Mouse (Mus musculus): Measurements from ENCODE around the gene Slco1a6.
"Not testable (repeated sequence)": the region's sequence is repeated elsewhere in the genome, so short reads cannot be mapped to it uniquely, and the experiment has no call there.

Gene Slco1a6
- long read RNA-seq, experiment 1 = 0 reads
- long read RNA-seq, experiment 2 = 0 reads

DNA sequence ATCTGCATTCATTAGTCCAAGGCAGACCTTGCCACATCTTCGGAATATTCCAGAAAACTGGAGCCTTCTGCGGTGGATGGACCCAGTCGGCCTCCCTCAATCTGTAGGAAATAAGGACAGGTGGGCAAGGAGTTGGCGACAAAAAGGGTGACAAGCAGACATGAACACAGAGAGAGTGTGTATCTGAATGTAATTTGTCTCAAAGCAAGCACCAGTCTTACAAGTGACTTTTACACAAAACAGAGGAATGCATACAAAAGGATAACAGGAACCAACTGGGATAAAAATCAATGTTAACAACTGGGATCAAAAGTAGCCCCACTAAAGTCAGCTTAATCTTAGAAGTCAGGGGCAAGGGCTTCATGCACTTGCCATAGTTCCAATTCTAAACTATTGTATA is at the start of gene Slco1a6:
Gene Slco1a6, minus strand, starts transcription at position 101 of the 400 bp plus-strand sequence.
- intact Hi-C loops (cut with DNase I) = no loop called here

DNA sequence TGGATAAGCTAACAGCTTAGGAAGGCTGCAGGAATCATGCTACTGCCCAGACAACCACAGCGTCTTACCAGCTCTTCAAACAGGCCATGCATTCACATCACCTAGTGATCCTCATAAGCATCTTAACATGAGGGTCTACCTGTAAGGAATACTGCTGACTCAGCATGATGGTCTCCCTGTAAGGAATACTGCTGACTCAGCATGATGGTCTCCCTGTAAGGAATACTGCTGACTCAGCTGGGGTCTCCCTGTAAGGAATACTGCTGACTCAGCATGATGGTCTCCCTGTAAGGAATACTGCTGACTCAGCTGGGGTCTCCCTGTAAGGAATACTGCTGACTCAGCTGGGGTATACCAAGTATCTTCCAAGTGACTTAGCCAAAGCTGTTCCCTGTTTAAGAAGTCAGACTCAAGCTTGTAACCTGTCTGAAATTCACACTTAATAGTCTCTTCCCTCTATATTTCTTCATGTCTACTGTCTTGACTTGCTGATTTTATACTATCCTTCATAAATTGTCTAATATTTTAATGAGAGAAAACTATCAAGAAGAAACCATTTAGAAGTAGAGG is 42.5 kb upstream of the Slco1a6 start:
- intact Hi-C loops (cut with DNase I) = not testable (repeated sequence)

DNA sequence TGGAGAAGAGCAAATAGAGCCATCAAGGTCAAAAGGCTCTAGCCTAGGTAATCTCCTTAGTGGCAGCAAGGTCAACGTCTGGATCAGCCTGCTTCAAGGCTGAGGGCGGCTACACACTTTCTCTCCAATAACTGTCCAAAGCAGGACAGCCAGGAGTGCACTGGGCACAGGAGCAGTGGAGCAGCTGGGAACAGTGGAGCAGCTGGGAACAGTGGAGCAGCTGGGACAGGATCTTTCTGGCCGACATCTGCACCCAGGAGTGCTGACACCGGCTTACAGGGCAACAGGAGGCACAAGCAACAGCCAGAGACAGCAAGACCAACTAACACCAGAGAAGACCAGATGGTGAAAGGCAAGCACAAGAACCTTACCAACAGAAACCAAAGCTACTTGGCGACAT is 36.7 kb upstream of the Slco1a6 start:
- intact Hi-C loops (cut with DNase I) = no loop called here

DNA sequence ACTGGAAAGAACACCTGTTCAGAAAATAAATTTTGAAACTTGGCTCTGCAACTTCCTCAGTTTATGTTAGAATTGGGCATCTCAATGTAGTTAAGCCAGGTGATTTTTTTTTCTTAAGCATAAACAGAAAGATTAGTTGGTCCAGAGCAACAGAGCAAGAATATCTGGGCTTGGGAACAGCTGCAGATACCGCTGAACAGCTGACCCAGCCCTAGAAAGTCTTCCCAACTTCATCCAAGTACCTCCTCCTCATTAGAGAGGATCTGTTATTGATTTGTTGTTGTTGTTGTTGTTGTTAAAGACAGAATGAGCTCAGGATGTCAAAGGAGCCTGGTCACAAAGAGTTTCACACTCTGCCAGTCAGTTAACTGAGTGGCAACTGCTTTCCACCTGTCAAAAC is 31.1 kb upstream of the Slco1a6 start:
- intact Hi-C loops (cut with DNase I) = no loop called here

DNA sequence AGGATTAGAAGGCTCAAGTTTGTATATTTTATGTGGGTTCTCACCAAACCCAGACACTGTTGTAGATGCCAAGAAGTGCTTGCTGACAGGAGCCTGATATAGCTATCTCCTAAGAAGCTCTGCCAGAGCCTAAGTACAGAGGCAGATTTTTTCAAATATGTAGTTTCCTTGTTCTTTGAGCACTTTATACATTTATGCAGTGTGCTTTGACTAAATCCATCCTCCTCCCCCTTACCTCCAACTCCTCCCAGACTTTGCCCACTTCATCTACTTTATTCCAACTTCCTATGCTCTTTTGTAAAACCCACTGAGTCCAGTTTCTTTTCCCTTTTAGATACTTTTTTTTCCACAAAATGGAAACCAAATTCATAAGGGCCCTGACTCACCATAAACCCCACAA is 11.8 kb upstream of the Slco1a6 start:
- intact Hi-C loops (cut with DNase I) = no loop called here

DNA sequence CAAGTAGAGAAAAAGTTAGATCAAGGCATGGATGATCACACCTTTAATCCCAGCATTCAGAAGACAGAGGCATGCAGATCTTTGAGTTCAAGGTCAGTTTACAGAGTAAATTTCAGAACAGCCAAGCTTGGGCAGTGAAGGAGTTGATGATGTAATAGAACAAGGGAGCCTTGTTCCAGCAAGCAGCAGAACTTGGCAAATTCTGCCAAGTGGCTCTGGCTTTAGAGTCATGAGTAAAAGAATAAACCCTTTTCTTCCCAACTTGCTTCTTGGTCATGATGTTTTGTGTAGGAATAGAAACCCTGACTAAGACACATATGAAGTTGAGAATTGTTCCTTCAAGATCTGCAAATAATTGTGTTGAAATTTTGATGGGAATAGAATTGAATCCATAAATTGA is 3.5 kb upstream of the Slco1a6 start:
- intact Hi-C loops (cut with DNase I) = no loop called here

DNA sequence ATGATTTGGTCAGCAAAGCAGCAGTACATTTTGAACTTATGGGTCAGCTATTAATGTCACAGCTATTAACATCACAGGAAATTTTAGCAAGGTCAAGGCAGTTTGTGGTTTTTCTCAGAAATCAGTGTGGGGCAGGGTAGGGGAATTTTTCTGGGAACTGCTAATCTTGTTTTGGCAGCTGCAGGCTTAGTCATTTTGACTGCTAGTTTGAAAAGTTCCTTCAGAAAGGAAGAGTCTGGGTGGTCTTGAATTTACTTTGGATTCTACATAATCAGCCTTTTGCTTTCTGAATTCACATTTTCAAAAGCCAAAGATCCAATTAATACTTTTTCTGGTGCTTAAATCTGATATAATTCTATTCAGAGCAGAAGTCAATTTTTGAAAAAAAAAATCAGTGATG is 1.4 kb upstream of the Slco1a6 start:
- intact Hi-C loops (cut with DNase I) = no loop called here

DNA sequence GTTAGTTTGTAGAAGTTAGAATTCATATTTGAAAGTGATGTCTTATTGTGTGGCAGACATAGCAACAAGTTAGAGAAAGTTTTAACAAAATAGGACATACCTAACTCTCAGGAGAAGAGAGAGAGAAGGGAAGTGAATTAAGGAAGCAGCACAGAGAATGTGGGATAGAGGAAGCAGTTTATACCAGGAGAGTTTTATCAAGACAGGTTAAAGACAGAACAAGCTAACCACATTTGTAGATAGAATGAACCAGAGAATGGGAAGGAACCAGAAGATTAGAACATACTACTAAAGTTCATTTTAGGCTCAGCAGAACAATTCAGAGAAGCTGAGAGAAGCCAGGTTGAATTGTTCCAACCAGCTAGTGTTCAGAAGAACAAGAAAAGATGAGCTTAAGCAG is 7.8 kb downstream of the Slco1a6 start:
- intact Hi-C loops (cut with DNase I) = no loop called here

DNA sequence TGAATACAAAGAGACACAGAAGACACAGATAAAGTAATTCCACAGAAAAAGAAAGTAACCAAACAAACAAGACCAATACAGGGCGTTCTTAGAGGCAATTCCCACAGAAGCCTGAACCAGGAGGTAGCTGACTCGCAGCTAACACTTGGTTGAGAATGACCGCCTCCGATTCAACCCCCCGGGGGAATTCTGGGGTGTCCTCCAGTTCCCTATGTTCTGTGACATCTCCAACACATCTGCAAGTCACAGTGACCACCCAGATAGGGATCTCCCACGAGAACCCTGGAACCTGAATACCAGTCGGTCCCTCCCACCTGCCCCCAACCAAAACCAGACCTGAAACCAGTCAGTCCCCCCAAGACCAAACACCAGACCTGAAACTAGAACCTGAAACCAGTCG is 14.1 kb downstream of the Slco1a6 start:
- intact Hi-C loops (cut with DNase I) = no loop called here

DNA sequence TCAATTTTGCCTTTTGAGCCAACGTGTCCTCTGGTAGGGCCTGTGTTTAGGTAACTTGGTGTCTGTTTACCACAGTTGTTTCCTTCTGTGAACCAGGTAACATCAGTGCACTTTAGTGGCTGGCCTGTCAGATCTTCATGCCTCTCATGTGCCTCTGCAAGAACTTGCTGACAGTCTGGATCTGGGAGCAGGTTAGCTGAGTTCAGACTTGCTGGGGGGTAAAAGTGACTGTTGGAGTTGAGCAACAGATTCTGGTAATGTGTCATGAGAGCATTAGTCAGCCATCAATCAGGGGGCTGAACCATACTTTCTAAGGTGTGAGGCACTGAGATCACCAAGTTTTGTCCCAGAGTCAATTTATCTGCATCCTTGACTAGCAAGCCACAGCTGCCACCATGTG is 16.4 kb downstream of the Slco1a6 start:
- intact Hi-C loops (cut with DNase I) = no loop called here

DNA sequence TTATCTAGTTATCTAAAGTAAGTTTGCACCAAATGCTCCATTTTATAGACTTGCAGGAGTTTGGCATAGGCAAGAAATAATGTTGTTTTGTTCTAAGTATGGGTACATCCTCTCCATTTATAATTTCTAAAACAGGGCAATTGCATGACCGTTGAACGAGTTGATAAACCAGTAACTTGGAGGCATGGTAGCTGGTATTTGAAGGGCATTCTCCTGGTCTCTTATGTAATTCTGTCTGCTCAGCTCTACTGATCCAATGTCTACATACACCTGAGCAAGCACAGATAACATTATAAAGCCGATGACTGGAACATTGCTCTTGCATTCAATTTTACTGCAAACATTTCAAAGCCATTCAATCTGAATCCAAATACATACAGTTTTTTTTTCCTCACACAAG is 20.9 kb downstream of the Slco1a6 start:
- intact Hi-C loops (cut with DNase I) = no loop called here

DNA sequence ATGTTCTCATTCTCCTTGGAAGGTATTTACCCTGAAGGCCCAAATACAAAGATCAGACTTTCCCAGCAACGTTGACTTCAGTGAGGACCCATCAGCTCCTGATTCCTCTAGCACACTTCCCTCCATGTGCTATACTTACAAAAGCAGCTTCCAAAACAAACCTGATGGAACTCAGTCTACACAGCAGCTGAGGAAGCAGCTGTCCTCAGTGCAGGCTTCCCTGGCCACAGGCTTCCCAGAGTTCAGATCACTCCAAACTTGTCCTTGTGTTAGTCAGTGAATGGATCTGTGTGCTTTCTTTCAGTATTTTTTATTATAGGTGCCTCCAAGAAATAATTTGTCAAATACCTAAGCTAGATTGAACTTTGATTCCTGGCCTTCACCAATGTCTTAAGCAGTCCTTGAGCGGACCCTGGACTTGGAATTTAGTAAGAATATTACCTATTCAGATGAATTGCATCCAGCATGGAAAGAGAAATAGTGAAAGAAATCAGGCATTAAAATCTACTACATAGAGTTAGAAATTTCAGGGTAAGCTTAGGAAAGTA is 22.4 kb downstream of the Slco1a6 start:
- intact Hi-C loops (cut with DNase I) = no loop called here

DNA sequence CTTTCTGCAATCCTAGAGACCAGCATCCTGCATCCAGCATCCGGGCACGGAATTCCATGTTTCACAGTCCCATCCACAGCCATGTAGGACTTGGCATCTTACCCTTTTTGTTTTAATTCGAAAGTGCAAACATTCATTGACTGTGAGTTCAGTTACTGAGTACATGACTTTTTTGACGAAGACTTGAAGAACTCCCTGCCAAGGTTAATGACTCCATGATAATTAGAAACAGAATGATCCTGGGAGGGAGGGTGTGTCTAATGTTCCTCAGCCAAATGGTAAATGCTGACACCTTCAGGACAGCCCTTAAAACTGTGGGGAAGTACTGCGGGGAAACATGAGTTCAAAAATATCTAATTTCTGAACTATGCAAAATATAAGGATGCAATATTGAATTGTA is 44.9 kb downstream of the Slco1a6 start:
- intact Hi-C loops (cut with DNase I) = no loop called here

DNA sequence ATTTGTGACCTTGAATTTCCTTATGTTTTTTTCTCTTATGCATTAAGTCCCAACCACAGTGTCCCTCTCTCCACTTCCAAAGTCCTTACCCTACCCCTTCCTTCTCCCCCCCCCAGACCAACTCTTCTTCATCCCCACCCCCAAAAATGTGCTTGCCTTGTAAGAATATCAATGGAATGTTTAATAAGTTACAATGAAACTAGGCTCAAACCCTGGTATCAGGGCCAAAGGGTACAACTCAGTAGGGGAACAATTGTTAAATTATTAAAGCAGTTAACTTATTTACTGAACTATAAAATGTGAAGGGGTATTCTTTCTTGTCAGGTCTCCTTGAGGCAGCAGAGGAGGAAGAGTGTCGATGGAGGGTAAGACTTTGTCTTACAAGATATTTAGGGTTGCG is 47.1 kb downstream of the Slco1a6 start:
- intact Hi-C loops (cut with DNase I) = no loop called here

DNA sequence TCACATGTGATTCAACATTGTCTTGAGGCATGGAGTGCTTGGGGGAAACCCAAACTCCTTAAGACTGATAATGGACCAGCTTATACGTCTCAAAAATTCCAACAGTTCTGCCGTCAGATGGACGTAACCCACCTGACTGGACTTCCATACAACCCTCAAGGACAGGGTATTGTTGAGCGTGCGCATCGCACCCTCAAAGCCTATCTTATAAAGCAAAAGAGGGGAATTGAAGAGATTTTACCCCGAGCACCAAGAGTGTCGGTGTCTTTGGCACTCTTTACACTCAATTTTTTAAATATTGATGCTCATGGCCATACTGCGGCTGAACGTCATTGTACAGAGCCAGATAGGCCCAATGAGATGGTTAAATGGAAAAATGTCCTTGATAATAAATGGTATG is 54.2 kb downstream of the Slco1a6 start:
- intact Hi-C loops (cut with DNase I) = not testable (repeated sequence)

DNA sequence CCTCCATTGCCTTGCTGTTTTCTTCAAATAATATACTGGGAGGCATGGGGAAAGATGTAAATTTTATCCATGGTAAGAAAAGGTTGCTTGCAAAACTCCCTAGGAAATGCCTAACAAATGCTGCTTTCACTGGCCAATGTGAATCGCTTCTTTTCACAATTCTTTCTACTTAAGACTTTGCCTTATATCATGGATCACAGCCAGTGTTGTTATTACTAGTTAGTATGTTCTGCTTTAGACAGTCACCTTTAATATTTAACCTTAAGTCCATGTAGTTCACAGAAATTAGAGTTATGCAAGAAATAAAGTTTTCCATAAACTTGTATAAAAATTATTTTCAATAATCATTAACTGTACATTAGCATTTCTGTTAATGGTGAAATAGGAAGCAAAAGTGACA is 60.0 kb downstream of the Slco1a6 start:
- intact Hi-C loops (cut with DNase I) = no loop called here

DNA sequence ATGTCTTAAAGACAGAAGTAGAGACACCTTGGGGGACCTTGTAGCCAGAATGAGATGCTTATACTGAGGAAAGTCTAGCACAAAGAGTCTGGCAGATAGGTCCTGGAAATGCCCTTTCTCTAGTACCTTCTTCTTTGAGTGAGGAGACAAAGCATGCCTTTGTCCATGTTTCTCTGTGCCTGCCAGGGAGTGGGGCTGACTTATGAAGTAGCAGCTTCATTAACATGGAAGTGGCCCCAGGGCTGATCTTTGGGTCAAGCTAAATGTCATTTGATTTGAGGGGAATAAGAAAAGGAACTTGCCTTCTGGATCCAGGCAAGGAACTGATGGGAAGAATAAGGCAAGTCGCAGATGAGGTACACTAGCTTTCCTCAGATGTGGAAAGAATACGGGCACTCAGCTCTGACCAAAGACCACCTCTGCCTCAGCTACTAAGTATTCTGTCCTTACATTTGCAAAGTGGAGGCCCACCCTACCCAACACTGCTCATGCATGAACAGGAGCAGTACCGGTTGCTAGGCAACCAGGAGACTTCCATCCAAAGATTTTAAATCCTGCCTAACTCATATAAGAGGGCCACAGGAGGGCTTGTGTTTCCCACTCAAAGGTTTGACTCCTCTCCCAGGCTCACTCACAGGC is 96.5 kb downstream of the Slco1a6 start:
- intact Hi-C loops (cut with DNase I) = no loop called here

DNA sequence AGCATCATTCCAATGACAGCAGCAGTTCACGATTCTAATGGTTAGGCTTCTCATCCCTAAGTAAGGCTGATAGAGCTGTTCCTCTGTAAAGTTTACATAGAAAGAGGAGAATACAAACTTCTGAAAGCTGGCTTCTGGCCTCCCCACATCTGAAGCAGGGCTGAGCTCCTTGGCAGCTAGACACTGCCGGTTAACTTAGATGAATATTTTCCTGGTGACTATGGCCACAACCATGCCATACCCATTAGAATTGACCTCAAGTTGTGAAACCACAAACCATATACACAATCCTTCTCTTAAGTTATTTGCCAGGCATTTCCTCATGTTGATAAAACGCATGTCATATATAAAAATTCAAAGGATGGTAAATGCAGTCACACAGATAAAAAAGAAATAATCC is 117.2 kb downstream of the Slco1a6 start:
- intact Hi-C loops (cut with DNase I) = no loop called here

DNA sequence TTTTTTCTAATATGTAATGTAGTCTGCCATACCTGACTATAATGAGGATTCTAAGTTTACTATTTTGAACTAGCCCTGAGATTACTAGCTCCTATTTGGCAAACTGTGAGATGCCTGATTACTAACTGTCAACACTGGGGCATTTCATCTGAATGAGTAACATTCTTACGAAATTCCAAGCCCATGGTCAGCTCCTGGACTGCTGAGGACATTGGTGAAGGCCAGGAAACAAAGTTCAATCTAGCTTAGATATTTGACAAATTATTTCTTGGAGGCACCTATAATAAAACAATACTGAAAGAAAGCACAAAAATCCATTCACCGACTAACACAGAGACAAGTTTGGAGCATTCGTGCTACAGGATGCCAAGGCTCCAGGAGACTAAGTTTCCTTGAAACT is 150.0 kb downstream of the Slco1a6 start:
- intact Hi-C loops (cut with DNase I) = not testable (repeated sequence)

DNA sequence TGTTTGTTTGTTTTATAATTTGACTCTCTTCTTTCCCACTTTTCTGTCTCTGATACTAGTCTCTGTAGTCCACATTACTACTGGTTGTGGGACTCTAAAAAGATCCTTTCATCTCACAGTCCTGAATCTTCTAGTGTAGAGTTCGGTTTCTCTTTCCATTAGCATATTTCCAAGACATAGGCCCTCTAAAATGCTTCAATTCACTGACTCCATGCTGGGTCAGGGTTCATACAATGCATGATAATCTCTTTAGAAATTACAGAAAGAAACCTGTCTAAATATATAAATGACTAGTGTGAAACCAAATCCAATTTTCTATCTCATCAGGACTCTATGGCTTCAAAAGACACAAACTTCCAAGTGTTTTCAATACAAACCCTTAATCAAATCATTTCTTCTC is 160.6 kb downstream of the Slco1a6 start:
- intact Hi-C loops (cut with DNase I) = no loop called here

DNA sequence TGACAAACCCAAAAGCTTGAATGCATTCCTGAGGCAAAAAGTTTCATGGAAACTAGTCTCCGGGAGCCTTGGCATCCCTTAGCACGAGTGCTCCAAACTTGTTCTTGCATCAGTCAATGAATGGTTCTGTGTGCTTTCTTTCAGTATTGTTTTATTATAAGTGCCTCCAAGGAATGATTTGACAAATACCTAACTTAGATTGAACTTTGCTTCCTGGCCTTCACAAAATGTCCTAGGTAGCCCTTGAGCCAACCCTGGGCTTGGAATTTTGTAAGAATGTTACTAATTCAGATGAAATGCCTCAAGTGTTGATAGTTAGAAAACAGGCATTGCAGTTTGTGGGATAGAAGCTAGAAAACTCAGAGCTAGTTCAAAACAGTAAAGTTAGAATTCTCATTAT is 162.6 kb downstream of the Slco1a6 start:
- intact Hi-C loops (cut with DNase I) = no loop called here

DNA sequence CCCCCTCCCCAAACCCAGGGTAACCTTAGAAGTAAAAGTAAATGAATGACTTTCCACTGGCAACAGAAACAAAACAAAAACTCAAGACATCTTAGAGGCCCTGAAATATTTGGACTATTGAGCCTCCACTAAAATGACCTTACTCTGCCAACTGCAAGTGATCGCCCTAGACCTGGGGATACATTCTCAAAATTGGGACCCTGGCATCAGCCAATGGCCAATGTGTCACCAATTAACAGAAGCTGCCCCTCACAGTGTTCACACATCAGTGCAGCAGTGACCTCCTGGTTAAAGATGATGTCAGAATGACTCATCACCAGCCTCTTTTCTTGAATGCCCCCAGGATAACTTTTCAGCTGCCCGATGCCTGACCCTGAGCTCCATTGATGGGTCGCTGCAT is 166.4 kb downstream of the Slco1a6 start:
- intact Hi-C loops (cut with DNase I) = no loop called here

Measured in adrenal gland (tissue).